ENCODE assay signal across 12 mouse cellular contexts in the genomic region with DNA sequence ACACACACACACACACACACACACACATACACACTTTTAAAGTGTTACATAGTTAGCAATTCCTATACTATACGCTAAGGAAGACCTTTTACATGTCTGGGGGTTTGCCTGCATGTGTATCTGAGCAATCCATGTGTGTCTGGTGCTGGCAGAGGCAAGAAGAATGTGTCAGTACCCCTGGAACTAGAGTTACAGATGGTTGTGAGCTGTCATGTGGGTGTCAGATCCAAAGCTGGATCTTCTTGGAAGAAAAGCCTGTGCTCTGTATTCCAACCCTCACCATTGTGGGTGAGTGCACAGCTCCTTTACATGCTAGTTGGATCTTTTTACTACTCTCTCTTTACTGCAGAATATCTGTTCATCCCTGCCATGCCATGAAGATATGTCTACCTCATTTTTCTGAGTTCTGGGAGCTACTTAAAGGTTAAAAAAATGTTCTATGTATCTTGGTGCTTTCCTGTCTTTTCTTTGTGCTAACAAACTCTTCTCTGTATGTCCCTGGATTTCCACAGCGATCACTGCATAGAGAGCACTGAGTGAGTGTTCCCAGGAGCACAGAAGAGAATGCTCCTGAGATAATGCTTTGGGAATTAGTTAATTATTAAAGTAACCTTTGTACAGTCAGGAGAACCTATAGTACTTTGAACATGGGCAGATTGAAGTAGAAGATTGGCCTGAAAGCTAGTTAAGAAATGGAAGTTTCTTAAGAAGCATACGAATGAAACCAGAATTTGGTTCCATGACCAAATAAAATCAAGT.
A peak's percentile ranks its signal among the peaks of the same experiment; 100 is the strongest.
DNase-seq lines count a peak whose midpoint lies in the region; ATAC-seq lines count a peak whose summit lies in the region.
"Had no signal": no experiment of that assay in that cellular context is flagged by ENCODE, and none has a peak within 500 bp of the region (broad histone marks: within the 10 kb centered on the region; RNA-seq: fewer than 3 reads in every experiment).

No protein-coding gene starts in this region.

- WGBS in kidney, embryonic 15.5 days: 74% methylated on average over 3 of the region's 3 CpGs
- 50% methylated on average over 3 of the region's 3 CpGs for WGBS in liver, embryonic 15.5 days (ENCODE audit: insufficient replicate concordance)

- no peaks in the 10 kb centered on the region for H3K27me3 ChIP-seq in kidney, embryonic 15.5 days
- H3K27me3 ChIP-seq in liver, embryonic 15.5 days: no peaks in the 10 kb centered on the region
- H3K27me3 ChIP-seq: embryonic facial prominence, embryonic 12.5 days; megakaryocyte, embryonic 14.5 days had no signal

- no peak overlapping the region for H3K4me2 ChIP-seq in kidney, embryonic 15.5 days
- no peak overlapping the region for H3K4me2 ChIP-seq in liver, embryonic 15.5 days
- H3K4me2 ChIP-seq: embryonic facial prominence, embryonic 12.5 days had no signal

- no peak for DNase-seq in kidney, postnatal 25 days
- DNase-seq in right cerebral cortex, adult 18-20 months: peak; percentile 34
- no peak for DNase-seq in right cerebral cortex, postnatal 14 days
- peak; percentile 34 for DNase-seq in yolk sac, embryonic 10.5 days (ENCODE audit: low spot score)
- DNase-seq in adrenal gland, adult 18-20 months (ENCODE audit: low spot score in 2 of 2): no peak
- DNase-seq in ovary, postnatal 10 days (ENCODE audit: low spot score): no peak
- DNase-seq: cerebellum, adult 11-12 months; thymus, adult 18-20 months had no signal

- ATAC-seq in kidney, embryonic 15.5 days (replicated peaks; ENCODE audit: low FRiP score): peak; percentile 82
- ATAC-seq in liver, embryonic 15.5 days (ENCODE audit: insufficient read depth): peak; percentile 75

- no peaks in the 10 kb centered on the region for H3K9me3 ChIP-seq in kidney, embryonic 15.5 days (replicated peaks)
- no peaks in the 10 kb centered on the region for H3K9me3 ChIP-seq in liver, embryonic 15.5 days (replicated peaks)
- H3K9me3 ChIP-seq: embryonic facial prominence, embryonic 12.5 days had no signal

- no peak overlapping the region for H3K9ac ChIP-seq in kidney, embryonic 15.5 days
- H3K9ac ChIP-seq in liver, embryonic 15.5 days: no peak overlapping the region
- H3K9ac ChIP-seq: embryonic facial prominence, embryonic 12.5 days had no signal

- H3K36me3 ChIP-seq in kidney, embryonic 15.5 days: no peaks in the 10 kb centered on the region
- no peaks in the 10 kb centered on the region for H3K36me3 ChIP-seq in liver, embryonic 15.5 days (replicated peaks)
- H3K36me3 ChIP-seq: embryonic facial prominence, embryonic 12.5 days had no signal

- H3K27ac ChIP-seq in kidney, embryonic 15.5 days: peak overlapping the region; percentile 37; the same call in 1 of the 2 replicates
- peak overlapping the region; percentile 29; the same call in 1 of the 2 replicates for H3K27ac ChIP-seq in liver, embryonic 15.5 days (replicated peaks)
- H3K27ac ChIP-seq: embryonic facial prominence, embryonic 12.5 days had no signal

- no peak overlapping the region for H3K4me3 ChIP-seq in kidney, embryonic 15.5 days (replicated peaks)
- H3K4me3 ChIP-seq in liver, embryonic 15.5 days (replicated peaks): no peak overlapping the region
- H3K4me3 ChIP-seq: embryonic facial prominence, embryonic 12.5 days; megakaryocyte, embryonic 14.5 days had no signal

- H3K4me1 ChIP-seq in kidney, embryonic 15.5 days: no peaks in the 10 kb centered on the region
- H3K4me1 ChIP-seq in liver, embryonic 15.5 days (replicated peaks): no peaks in the 10 kb centered on the region
- H3K4me1 ChIP-seq: embryonic facial prominence, embryonic 12.5 days; megakaryocyte, embryonic 14.5 days had no signal

Comparison
In these comparisons a context has a peak if more than half of its experiments do, and no peak if none do; other contexts are left out.
1. DNase-seq: peak in right cerebral cortex, adult 18-20 months (single experiment) and yolk sac, embryonic 10.5 days (single experiment); none in kidney, postnatal 25 days (0 of 2), right cerebral cortex, postnatal 14 days (single experiment), adrenal gland, adult 18-20 months (0 of 2) and ovary, postnatal 10 days (single experiment).